Mouse (Mus musculus) adrenal gland, adult 8-10 months (tissue): ENCODE data around the gene Gna11. TPM values are rescaled to one million over a fixed set of nuclear protein-coding genes. Genes with fewer than 3 reads are reported as not detected.

Source experiments
- DNase-seq: peaks from one replicate; pipeline ENCODE4 v3.0.0; 2022
- microRNA-seq, 2 experiments: library from miRNA; unstranded; fragments of <30 nt; microRNA quantifications; one replicate each; pipeline ENCODE4 v1.2.0; 2022
- total RNA-seq, 4 experiments: library from RNA; stranded (reverse); gene quantifications; 2 replicates each; pipeline ENCODE4 v1.2.4; 2022

Gene Gna11
- total RNA-seq, 4 experiments from 2014 or later: 90.2 to 105 (median 98.1) TPM

GRCm38 (mm10) chr10:81485060-81485449 is 59.9 kb downstream of the Gna11 start:
- no peak for DNase-seq

GRCm38 (mm10) chr10:81484441-81485059 is 60.4 kb downstream of the Gna11 start:
- no peak for DNase-seq

- DNase-seq: no peak
Observed at GRCm38 (mm10) chr10:81483983-81484382, 61.0 kb downstream of the Gna11 start.

DNA sequence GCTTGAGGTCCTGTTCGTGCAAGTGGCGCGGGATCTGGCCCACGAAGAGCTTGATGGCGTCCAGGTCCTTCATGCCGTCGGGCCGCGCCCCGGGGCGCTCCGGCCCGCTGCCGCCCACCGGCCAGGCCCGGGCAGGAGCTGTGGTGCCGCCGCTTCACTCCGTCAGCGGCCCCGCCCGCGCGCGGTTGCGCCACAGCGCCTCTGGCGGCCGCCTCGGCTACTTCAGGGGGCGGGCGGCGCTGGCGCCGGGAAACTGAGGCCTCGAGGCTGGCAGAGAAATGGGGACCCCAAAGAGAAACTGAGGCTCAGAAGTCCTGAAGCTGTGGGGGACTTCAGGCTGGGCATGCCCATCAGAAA is 62.5 kb downstream of the Gna11 start, which contains the start of gene Celf5:
Gene Celf5, minus strand, starts transcription at position 177 of the 357 bp plus-strand sequence.
- no peak for DNase-seq

- DNase-seq: no peak
Observed at GRCm38 (mm10) chr10:81481605-81482532, 63.1 kb downstream of the Gna11 start.

Small RNA genes within 50 kb of the gene (microRNA-seq; reads per million reads assigned to microRNA genes)
- 0 reads per million in 2 experiments for gene Gm25595

Other genes starting within 250 kb of the Gna11 start
- 10 to 100 TPM; 37.7 to 47.5 (median 42.5) TPM for gene Cactin, start 224.1 kb downstream of the Gna11 start, total RNA-seq
- 10 to 100 TPM; 35.6 to 52.1 (median 42.0) TPM for gene Tbxa2r, start 216.5 kb downstream of the Gna11 start, total RNA-seq
- gene Gipc3, start 201.9 kb downstream of the Gna11 start, total RNA-seq: 10 to 100 TPM in 2 of 4 experiments, 1 to 10 TPM in 2; 3.7 to 17.7 (median 9.3) TPM
- 100 to 1,000 TPM in 3 of 4 experiments, 10 to 100 TPM in 1; 94.2 to 121 (median 112) TPM for gene Hmg20b, start 194.7 kb downstream of the Gna11 start, total RNA-seq
- gene Mfsd12, start 187.7 kb downstream of the Gna11 start, total RNA-seq: 10 to 100 TPM; 18.3 to 25.7 (median 22.0) TPM
- gene 4930404N11Rik, start 179.4 kb downstream of the Gna11 start, total RNA-seq: 1 to 10 TPM; 1.6 to 5.3 (median 2.4) TPM
- 10 to 100 TPM; 47.1 to 52.7 (median 49.9) TPM for gene Fzr1, start 166.7 kb downstream of the Gna11 start, total RNA-seq
- 10 to 100 TPM; 49.8 to 60.2 (median 55.0) TPM for gene Dohh, start 160.8 kb downstream of the Gna11 start, total RNA-seq
- gene Gm48551, start 160.7 kb downstream of the Gna11 start, total RNA-seq: 1 to 10 TPM in 2 of 4 experiments, under 1 TPM in 2; 0.65 to 2.9 (median 1.0) TPM
- gene Gm48552, start 156.2 kb downstream of the Gna11 start, total RNA-seq: 1 to 10 TPM; 2.0 to 4.2 (median 2.6) TPM
- 1 to 10 TPM in 2 of 4 experiments, under 1 TPM in 2; 0.78 to 2.0 (median 0.96) TPM for gene Smim24, start 152.1 kb downstream of the Gna11 start, total RNA-seq
- 100 to 1,000 TPM; 113 to 191 (median 144) TPM for gene Nfic, start 89.6 kb downstream of the Gna11 start, total RNA-seq
- 1 to 10 TPM in 3 of 4 experiments, under 1 TPM in 1; 0.17 to 2.5 (median 1.7) TPM for gene Celf5, start 62.5 kb downstream of the Gna11 start, total RNA-seq
- gene Ncln, start 48.8 kb downstream of the Gna11 start, total RNA-seq: 100 to 1,000 TPM; 115 to 136 (median 123) TPM
- 1 to 10 TPM in 2 of 4 experiments, under 1 TPM in 2; 0.56 to 1.7 (median 0.92) TPM for gene S1pr4, start 45.1 kb downstream of the Gna11 start, total RNA-seq
- 1 to 10 TPM in 3 of 4 experiments, under 1 TPM in 1; 0.70 to 2.2 (median 1.6) TPM for gene Gna15, start 21.0 kb downstream of the Gna11 start, total RNA-seq
- 1,000 to 10,000 TPM in 3 of 4 experiments, 100 to 1,000 TPM in 1; 989 to 1,424 (median 1,166) TPM for gene Aes, start 14.3 kb upstream of the Gna11 start, total RNA-seq
- gene Tle2, start 29.4 kb upstream of the Gna11 start, total RNA-seq: 100 to 1,000 TPM in 2 of 4 experiments, 10 to 100 TPM in 2; 50.6 to 211 (median 117) TPM
- 100 to 1,000 TPM in 2 of 4 experiments, 10 to 100 TPM in 2; 32.2 to 138 (median 85.6) TPM for gene Tle6, start 55.9 kb upstream of the Gna11 start, total RNA-seq
- gene BC025920, start 61.1 kb upstream of the Gna11 start, total RNA-seq: 1 to 10 TPM; 1.2 to 1.7 (median 1.3) TPM
- 10 to 100 TPM; 14.7 to 34.5 (median 26.5) TPM for gene Sirt6, start 82.6 kb upstream of the Gna11 start, total RNA-seq
- gene Ankrd24, start 83.3 kb upstream of the Gna11 start, total RNA-seq: 10 to 100 TPM; 24.6 to 58.2 (median 46.7) TPM
- 1 to 10 TPM; 1.4 to 4.1 (median 3.7) TPM for gene Gm10778, start 103.9 kb upstream of the Gna11 start, total RNA-seq
- 1 to 10 TPM; 4.4 to 9.3 (median 5.5) TPM for gene Zfp433, start 159.6 kb upstream of the Gna11 start, total RNA-seq
- 1 to 10 TPM; 3.5 to 9.4 (median 6.3) TPM for gene Gm3055, start 226.0 kb upstream of the Gna11 start, total RNA-seq